Mouse (Mus musculus) ovary, postnatal 10 days (tissue): ENCODE data around the gene Baiap2.

ENCODE experiments used
- DNase-seq: peaks from one replicate; pipeline ENCODE4 v3.0.0; 2022; ENCODE audit warnings: low spot score

The Baiap2 gene

GRCm38 (mm10) chr11:120045341-120045740, 102.8 kb downstream of the Baiap2 start:
- DNase-seq, result no peak

- no peak for DNase-seq
These were observed 103.4 kb downstream of the Baiap2 start for GRCm38 (mm10) chr11:120045839-120046552.

GRCm38 (mm10) chr11:120046553-120047191, 104.1 kb downstream of the Baiap2 start, which contains the start of gene Aatk:
Gene Aatk, minus strand, starts transcription at chr11:120047167.
- DNase-seq, result no peak

- DNase-seq, result no peak
These were observed 105.1 kb downstream of the Baiap2 start for GRCm38 (mm10) chr11:120047531-120048251.

GRCm38 (mm10) chr11:120048252-120048556, 105.6 kb downstream of the Baiap2 start:
- no peak for DNase-seq

- no peak for DNase-seq
These were observed 106.5 kb downstream of the Baiap2 start for GRCm38 (mm10) chr11:120049067-120049466.

GRCm38 (mm10) chr11:120051124-120051811, 108.7 kb downstream of the Baiap2 start:
- no peak for DNase-seq

GRCm38 (mm10) chr11:120052274-120052673, 109.7 kb downstream of the Baiap2 start:
- DNase-seq, result no peak

- DNase-seq, result no peak
These were observed 111.3 kb downstream of the Baiap2 start for GRCm38 (mm10) chr11:120053846-120054245.

- no peak for DNase-seq
These were observed 113.6 kb downstream of the Baiap2 start for GRCm38 (mm10) chr11:120055953-120056732.
